In genomic region chr14:86261640-86262230, GRCm38 (mm10) we compare ENCODE assay signal across 15 mouse cellular contexts.
DNase-seq lines count a peak whose midpoint lies in the region; ATAC-seq and TF ChIP-seq lines count a peak whose summit lies in the region.
"Had no signal": no experiment of that assay in that cellular context is flagged by ENCODE, and none has a peak within 500 bp of the region (broad histone marks: within the 10 kb centered on the region; RNA-seq: fewer than 3 reads in every experiment).

No protein-coding gene starts in this region.

- H3K27ac ChIP-seq in layer of hippocampus, adult 2 months: peak overlapping the region; percentile 81
- H3K27ac ChIP-seq in embryonic facial prominence, embryonic 14.5 days (replicated peaks; ENCODE audit: low read depth, low read length): no peak overlapping the region
- H3K27ac ChIP-seq in midbrain, embryonic 14.5 days (replicated peaks; ENCODE audit: low read depth, low read length): peak overlapping the region; percentile 32; the same call in 1 of the 2 replicates
- H3K27ac ChIP-seq in left cerebral cortex, adult 2 months: no peak overlapping the region
- H3K27ac ChIP-seq in intestine, postnatal 0 days (ENCODE audit: low read depth, low read length): no peak overlapping the region
- H3K27ac ChIP-seq: embryonic facial prominence, embryonic 12.5 days; kidney, embryonic 15.5 days; liver, embryonic 15.5 days had no signal

- H3K4me2 ChIP-seq in embryonic facial prominence, embryonic 14.5 days (ENCODE audit: low read depth, low read length): no peak overlapping the region; the same call in 1 of the 2 replicates
- peak overlapping the region; percentile 3; the same call in 1 of the 2 replicates for H3K4me2 ChIP-seq in midbrain, embryonic 14.5 days (ENCODE audit: low read length)
- H3K4me2 ChIP-seq in intestine, postnatal 0 days (replicated peaks; ENCODE audit: low read depth): no peak overlapping the region
- H3K4me2 ChIP-seq: embryonic facial prominence, embryonic 12.5 days; kidney, embryonic 15.5 days; liver, embryonic 15.5 days had no signal

- H3K9ac ChIP-seq in embryonic facial prominence, embryonic 14.5 days (ENCODE audit: low read depth, low read length): no peak overlapping the region
- no peak overlapping the region for H3K9ac ChIP-seq in midbrain, embryonic 14.5 days (replicated peaks; ENCODE audit: low read length)
- H3K9ac ChIP-seq in intestine, postnatal 0 days (ENCODE audit: low read depth, low read length): no peak overlapping the region
- H3K9ac ChIP-seq: embryonic facial prominence, embryonic 12.5 days; kidney, embryonic 15.5 days; liver, embryonic 15.5 days had no signal

- DNase-seq in layer of hippocampus, adult 2 months (ENCODE audit: low spot score in 2 of 2): peak; percentile 31 to 51
- no peak for DNase-seq in layer of hippocampus, postnatal 10 days (ENCODE audit: low spot score in 2 of 2)
- peak; percentile 14 for DNase-seq in embryonic facial prominence, embryonic 14.5 days (ENCODE audit: low spot score)
- DNase-seq in forelimb bud, embryonic 11.5 days (ENCODE audit: low read depth, low spot score): peak; percentile 10
- DNase-seq in midbrain, embryonic 14.5 days: peak; percentile 69
- no peak for DNase-seq in right cerebral cortex, adult 18-20 months
- DNase-seq in left cerebral cortex, adult 2 months (ENCODE audit: extremely low spot score in 1 of 2, low spot score in 2 of 2): no peak
- DNase-seq: adrenal gland, adult 8-10 months; cerebellum, adult 11-12 months; heart, adult 18-20 months; right cerebral cortex, postnatal 4 days had no signal

- H3K36me3 ChIP-seq in embryonic facial prominence, embryonic 14.5 days (ENCODE audit: control insufficient read depth, insufficient read depth, low read length): no peaks in the 10 kb centered on the region
- H3K36me3 ChIP-seq in midbrain, embryonic 14.5 days (ENCODE audit: control insufficient read depth, insufficient read depth, low read length): no peaks in the 10 kb centered on the region
- H3K36me3 ChIP-seq in intestine, postnatal 0 days (ENCODE audit: control insufficient read depth, insufficient read depth): no peaks in the 10 kb centered on the region
- H3K36me3 ChIP-seq: embryonic facial prominence, embryonic 12.5 days; kidney, embryonic 15.5 days; liver, embryonic 15.5 days had no signal

- ATAC-seq in embryonic facial prominence, embryonic 14.5 days (ENCODE audit: low read depth): no peak
- peak; percentile 69; the same call in 1 of the 2 replicates for ATAC-seq in midbrain, embryonic 14.5 days (ENCODE audit: low FRiP score, low TSS enrichment)
- ATAC-seq in intestine, postnatal 0 days: no peak

- no peaks in the 10 kb centered on the region for H3K9me3 ChIP-seq in embryonic facial prominence, embryonic 14.5 days (ENCODE audit: control insufficient read depth, low read length)
- H3K9me3 ChIP-seq in midbrain, embryonic 14.5 days (ENCODE audit: control insufficient read depth, low read length): no peaks in the 10 kb centered on the region
- H3K9me3 ChIP-seq in intestine, postnatal 0 days (ENCODE audit: control insufficient read depth): no peaks in the 10 kb centered on the region
- H3K9me3 ChIP-seq: embryonic facial prominence, embryonic 12.5 days; kidney, embryonic 15.5 days; liver, embryonic 15.5 days had no signal

- H3K27me3 ChIP-seq in embryonic facial prominence, embryonic 14.5 days (replicated peaks; ENCODE audit: control insufficient read depth, insufficient read depth, low read length): no peaks in the 10 kb centered on the region
- H3K27me3 ChIP-seq in midbrain, embryonic 14.5 days (ENCODE audit: control insufficient read depth, insufficient read depth, low read length): no peaks in the 10 kb centered on the region
- H3K27me3 ChIP-seq in intestine, postnatal 0 days (replicated peaks; ENCODE audit: control insufficient read depth, insufficient read depth, low read length): no peaks in the 10 kb centered on the region
- H3K27me3 ChIP-seq: embryonic facial prominence, embryonic 12.5 days; kidney, embryonic 15.5 days; liver, embryonic 15.5 days had no signal

- no peak for TF ChIP-seq CTCF in layer of hippocampus, adult 2 months (conservative IDR thresholded peaks at IDR 0.05)
- TF ChIP-seq CTCF in left cerebral cortex, adult 2 months (IDR thresholded peaks at IDR 0.05): no peak
- TF ChIP-seq CTCF in intestine, postnatal 0 days (IDR thresholded peaks at IDR 0.05; ENCODE audit: low read depth): no peak

- peak overlapping the region; percentile 40 for H3K4me3 ChIP-seq in layer of hippocampus, adult 2 months
- H3K4me3 ChIP-seq in embryonic facial prominence, embryonic 14.5 days (ENCODE audit: low read depth, low read length): no peak overlapping the region
- H3K4me3 ChIP-seq in midbrain, embryonic 14.5 days (replicated peaks; ENCODE audit: low read depth, low read length): no peak overlapping the region
- no peak overlapping the region for H3K4me3 ChIP-seq in left cerebral cortex, adult 2 months
- no peak overlapping the region for H3K4me3 ChIP-seq in intestine, postnatal 0 days (ENCODE audit: low read depth, low read length)
- H3K4me3 ChIP-seq: embryonic facial prominence, embryonic 12.5 days; kidney, embryonic 15.5 days; liver, embryonic 15.5 days had no signal

- WGBS in embryonic facial prominence, embryonic 14.5 days: 42% methylated on average over 8 of the region's 8 CpGs
- 57% methylated on average over 8 of the region's 8 CpGs for WGBS in midbrain, embryonic 14.5 days
- 50% methylated on average over 8 of the region's 8 CpGs for WGBS in intestine, postnatal 0 days

- intact Hi-C loops in left cerebral cortex, adult 2 months (cut with DNase I): no loop called here

- no peaks in the 10 kb centered on the region for H3K4me1 ChIP-seq in embryonic facial prominence, embryonic 14.5 days (ENCODE audit: control insufficient read depth, insufficient read depth, low read length)
- H3K4me1 ChIP-seq in midbrain, embryonic 14.5 days (ENCODE audit: control insufficient read depth, insufficient read depth, low read length): peaks cover 10% of the 10 kb centered on the region; the same call in 1 of the 2 replicates
- H3K4me1 ChIP-seq in intestine, postnatal 0 days (replicated peaks; ENCODE audit: control insufficient read depth, insufficient read depth, low read length): no peaks in the 10 kb centered on the region
- H3K4me1 ChIP-seq: liver, embryonic 15.5 days had no signal

Comparison
In these comparisons a context has a peak if more than half of its experiments do, and no peak if none do; other contexts are left out.
1. DNase-seq: peak in layer of hippocampus, adult 2 months (2 of 2), embryonic facial prominence, embryonic 14.5 days (single experiment), forelimb bud, embryonic 11.5 days (single experiment) and midbrain, embryonic 14.5 days (single experiment); none in layer of hippocampus, postnatal 10 days (0 of 2), right cerebral cortex, adult 18-20 months (single experiment) and left cerebral cortex, adult 2 months (0 of 2).
2. H3K27ac ChIP-seq: peak in layer of hippocampus, adult 2 months (single experiment) and midbrain, embryonic 14.5 days (single experiment); none in embryonic facial prominence, embryonic 14.5 days (single experiment), left cerebral cortex, adult 2 months (single experiment) and intestine, postnatal 0 days (single experiment).